Mouse (Mus musculus): ENCODE measurements around the gene Larp4. TPM values are rescaled to one million over a fixed set of nuclear protein-coding genes. Genes with fewer than 3 reads are reported as not detected.
"Not testable (repeated sequence)": the region's sequence is repeated elsewhere in the genome, so short reads cannot be mapped to it uniquely, and the experiment has no call there.

Larp4 gene
- 283 and 304 TPM in 2 replicates for total RNA-seq (2012; rRNA removed)

- H3K4me3 ChIP-seq (ENCODE audit: insufficient read depth in 1 of 2, low read depth in 1 of 2, low read length in 2 of 2, poor library complexity in 1 of 2, severe bottlenecking in 1 of 2); H3K27ac ChIP-seq (ENCODE audit: insufficient read depth, low read depth, low read length, poor library complexity, severe bottlenecking); H3K36me3 ChIP-seq (ENCODE audit: control insufficient read depth, insufficient read depth, low read length, poor library complexity, severe bottlenecking); H3K9ac ChIP-seq (ENCODE audit: insufficient read depth, low read depth, low read length, poor library complexity, severe bottlenecking); H3K9me3 ChIP-seq (ENCODE audit: control insufficient read depth, insufficient read depth, low read depth, low read length); H3K4me1 ChIP-seq (ENCODE audit: control insufficient read depth in 2 of 2, insufficient read depth in 2 of 2, low read length in 2 of 2, poor library complexity in 1 of 2); DNase-seq (ENCODE audit: low read depth, low spot score); in situ Hi-C loops (cut with MboI; ENCODE audit: low sequenced_read_pairs in 2 of 2, unreplicated experiment in 2 of 2): not testable (repeated sequence)
These were observed at the start of gene Larp4 for GRCm38 (mm10) chr15:99969765-99970164. TSS of gene Larp4 (plus strand) at chr15:99970065.

GRCm38 (mm10) chr15:99931231-99931630 lies 38.6 kb upstream of the Larp4 start:
- H3K36me3 ChIP-seq (ENCODE audit: control insufficient read depth, insufficient read depth, low read length, poor library complexity, severe bottlenecking), result no peaks in the 10 kb centered on the region
- H3K4me3 ChIP-seq (ENCODE audit: insufficient read depth in 1 of 2, low read depth in 1 of 2, low read length in 2 of 2, poor library complexity in 1 of 2, severe bottlenecking in 1 of 2), result peak overlapping the region; percentile 42 to 59; a peak in 3 of 4 replicates
- no peaks in the 10 kb centered on the region for H3K9me3 ChIP-seq (ENCODE audit: control insufficient read depth, insufficient read depth, low read depth, low read length)
- DNase-seq (ENCODE audit: low read depth, low spot score), result no peak
- TF ChIP-seq ZC3H11A (IDR thresholded peaks at IDR 0.05; ENCODE audit: borderline replicate concordance, low read depth, low read length) (no peak), HCFC1 (IDR thresholded peaks at IDR 0.05; ENCODE audit: borderline replicate concordance, insufficient read depth, low read length) (no peak), MAFK (IDR thresholded peaks at IDR 0.05; ENCODE audit: insufficient read depth, low read depth, low read length) (no peak), ZNF384 (IDR thresholded peaks at IDR 0.05; ENCODE audit: low read depth, low read length) (no peak), CHD2 (IDR thresholded peaks at IDR 0.05; ENCODE audit: low read depth, low read length) (no peak)
- H3K4me1 ChIP-seq (ENCODE audit: control insufficient read depth in 2 of 2, insufficient read depth in 2 of 2, low read length in 2 of 2, poor library complexity in 1 of 2), result peaks cover 0 to 4% of the 10 kb centered on the region in 2 experiments; a peak in 1 of 4 replicates
- H3K9ac ChIP-seq (ENCODE audit: insufficient read depth, low read depth, low read length, poor library complexity, severe bottlenecking), result peak overlapping the region; percentile 63; the same call in 1 of the 2 replicates
- no peak overlapping the region for H3K27ac ChIP-seq (ENCODE audit: insufficient read depth, low read depth, low read length, poor library complexity, severe bottlenecking)
- in situ Hi-C loops (cut with MboI; ENCODE audit: low sequenced_read_pairs in 2 of 2, unreplicated experiment in 2 of 2), result no loop called here

- H3K36me3 ChIP-seq (ENCODE audit: control insufficient read depth, insufficient read depth, low read length, poor library complexity, severe bottlenecking), result no peaks in the 10 kb centered on the region
- no peak overlapping the region for H3K4me3 ChIP-seq (ENCODE audit: insufficient read depth in 1 of 2, low read depth in 1 of 2, low read length in 2 of 2, poor library complexity in 1 of 2, severe bottlenecking in 1 of 2)
- no peak for DNase-seq (ENCODE audit: low read depth, low spot score)
- in situ Hi-C loops (cut with MboI; ENCODE audit: low sequenced_read_pairs in 2 of 2, unreplicated experiment in 2 of 2), result no loop called here
- no peak overlapping the region for H3K27ac ChIP-seq (ENCODE audit: insufficient read depth, low read depth, low read length, poor library complexity, severe bottlenecking)
- H3K9me3 ChIP-seq (ENCODE audit: control insufficient read depth, insufficient read depth, low read depth, low read length), result no peaks in the 10 kb centered on the region
- peaks cover 0 to 4% of the 10 kb centered on the region in 2 experiments; a peak in 1 of 4 replicates for H3K4me1 ChIP-seq (ENCODE audit: control insufficient read depth in 2 of 2, insufficient read depth in 2 of 2, low read length in 2 of 2, poor library complexity in 1 of 2)
- no peak for TF ChIP-seq HCFC1 (IDR thresholded peaks at IDR 0.05; ENCODE audit: borderline replicate concordance, insufficient read depth, low read length)
- TF ChIP-seq MAFK (IDR thresholded peaks at IDR 0.05; ENCODE audit: insufficient read depth, low read depth, low read length), result no peak
- no peak for TF ChIP-seq ZC3H11A (IDR thresholded peaks at IDR 0.05; ENCODE audit: borderline replicate concordance, low read depth, low read length)
- TF ChIP-seq CHD2 (IDR thresholded peaks at IDR 0.05; ENCODE audit: low read depth, low read length), result no peak
- TF ChIP-seq ZNF384 (IDR thresholded peaks at IDR 0.05; ENCODE audit: low read depth, low read length), result no peak
- no peak overlapping the region for H3K9ac ChIP-seq (ENCODE audit: insufficient read depth, low read depth, low read length, poor library complexity, severe bottlenecking)
These were observed 35.4 kb upstream of the Larp4 start for GRCm38 (mm10) chr15:99934501-99934900.

GRCm38 (mm10) chr15:99936659-99937058 lies 33.2 kb upstream of the Larp4 start:
- no peak overlapping the region for H3K27ac ChIP-seq (ENCODE audit: insufficient read depth, low read depth, low read length, poor library complexity, severe bottlenecking)
- no peak overlapping the region for H3K9ac ChIP-seq (ENCODE audit: insufficient read depth, low read depth, low read length, poor library complexity, severe bottlenecking)
- H3K36me3 ChIP-seq (ENCODE audit: control insufficient read depth, insufficient read depth, low read length, poor library complexity, severe bottlenecking), result no peaks in the 10 kb centered on the region
- H3K4me3 ChIP-seq (ENCODE audit: insufficient read depth in 1 of 2, low read depth in 1 of 2, low read length in 2 of 2, poor library complexity in 1 of 2, severe bottlenecking in 1 of 2), result no peak overlapping the region
- in situ Hi-C loops (cut with MboI; ENCODE audit: low sequenced_read_pairs in 2 of 2, unreplicated experiment in 2 of 2), result no loop called here
- no peak for TF ChIP-seq ZC3H11A (IDR thresholded peaks at IDR 0.05; ENCODE audit: borderline replicate concordance, low read depth, low read length)
- TF ChIP-seq ZNF384 (IDR thresholded peaks at IDR 0.05; ENCODE audit: low read depth, low read length), result no peak
- no peak for TF ChIP-seq MAFK (IDR thresholded peaks at IDR 0.05; ENCODE audit: insufficient read depth, low read depth, low read length)
- no peak for TF ChIP-seq CHD2 (IDR thresholded peaks at IDR 0.05; ENCODE audit: low read depth, low read length)
- no peak for TF ChIP-seq HCFC1 (IDR thresholded peaks at IDR 0.05; ENCODE audit: borderline replicate concordance, insufficient read depth, low read length)
- no peaks in the 10 kb centered on the region for H3K9me3 ChIP-seq (ENCODE audit: control insufficient read depth, insufficient read depth, low read depth, low read length)
- H3K4me1 ChIP-seq (ENCODE audit: control insufficient read depth in 2 of 2, insufficient read depth in 2 of 2, low read length in 2 of 2, poor library complexity in 1 of 2), result peaks cover 0 to 9% of the 10 kb centered on the region in 2 experiments; a peak in 1 of 4 replicates
- no peak for DNase-seq (ENCODE audit: low read depth, low spot score)

GRCm38 (mm10) chr15:99937841-99938240 lies 32.0 kb upstream of the Larp4 start:
- Histone ChIP-seq H3K36me3 (ENCODE audit: control insufficient read depth, insufficient read depth, low read length, poor library complexity, severe bottlenecking) (no peaks in the 10 kb centered on the region), H3K4me3 (ENCODE audit: insufficient read depth in 1 of 2, low read depth in 1 of 2, low read length in 2 of 2, poor library complexity in 1 of 2, severe bottlenecking in 1 of 2) (no peak overlapping the region)

More at GRCm38 (mm10) chr15:99937841-99938240, 32.0 kb upstream of the Larp4 start:
- Histone ChIP-seq H3K4me1 (ENCODE audit: control insufficient read depth in 2 of 2, insufficient read depth in 2 of 2, low read length in 2 of 2, poor library complexity in 1 of 2) (0 out of 4 replicates have a peak, but pooled peaks cover 0 to 7% of the 10 kb centered on the region in 2 experiments), H3K27ac (ENCODE audit: insufficient read depth, low read depth, low read length, poor library complexity, severe bottlenecking) (no peak overlapping the region), H3K9me3 (ENCODE audit: control insufficient read depth, insufficient read depth, low read depth, low read length) (no peaks in the 10 kb centered on the region), H3K9ac (ENCODE audit: insufficient read depth, low read depth, low read length, poor library complexity, severe bottlenecking) (no peak overlapping the region)
- no peak for TF ChIP-seq ZC3H11A (IDR thresholded peaks at IDR 0.05; ENCODE audit: borderline replicate concordance, low read depth, low read length)
- no peak for TF ChIP-seq ZNF384 (IDR thresholded peaks at IDR 0.05; ENCODE audit: low read depth, low read length)
- TF ChIP-seq MAFK (IDR thresholded peaks at IDR 0.05; ENCODE audit: insufficient read depth, low read depth, low read length), result no peak
- TF ChIP-seq CHD2 (IDR thresholded peaks at IDR 0.05; ENCODE audit: low read depth, low read length), result no peak
- TF ChIP-seq HCFC1 (IDR thresholded peaks at IDR 0.05; ENCODE audit: borderline replicate concordance, insufficient read depth, low read length), result no peak
- in situ Hi-C loops (cut with MboI; ENCODE audit: low sequenced_read_pairs in 2 of 2, unreplicated experiment in 2 of 2), result no loop called here
- DNase-seq (ENCODE audit: low read depth, low spot score), result no peak

Data from ES-E14 (cell line).